Mouse (Mus musculus): ENCODE measurements around the gene Ttyh1.

Ttyh1 gene

DNA sequence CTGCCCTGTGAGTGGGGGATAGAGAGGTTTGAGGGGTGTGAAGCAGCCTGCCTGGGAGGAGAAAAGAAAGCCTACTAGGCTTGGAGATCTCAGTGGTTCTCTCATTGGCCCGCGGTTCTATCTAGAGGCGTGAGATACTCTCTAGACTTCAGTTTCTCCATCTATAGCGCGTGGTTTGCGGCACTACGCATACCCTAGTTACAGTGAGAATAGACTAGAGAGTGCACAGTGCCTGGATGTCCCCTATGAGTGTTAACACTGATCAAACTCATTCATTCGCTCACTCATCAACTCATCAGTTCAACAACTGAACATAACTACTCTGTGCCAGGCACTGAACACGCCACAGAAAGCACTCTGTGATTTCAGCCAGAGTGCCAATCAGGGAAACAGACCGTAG lies 3.6 kb downstream of the Ttyh1 start:
- DNase-seq (ENCODE audit: low read depth, low spot score), result peak; percentile 39

DNA sequence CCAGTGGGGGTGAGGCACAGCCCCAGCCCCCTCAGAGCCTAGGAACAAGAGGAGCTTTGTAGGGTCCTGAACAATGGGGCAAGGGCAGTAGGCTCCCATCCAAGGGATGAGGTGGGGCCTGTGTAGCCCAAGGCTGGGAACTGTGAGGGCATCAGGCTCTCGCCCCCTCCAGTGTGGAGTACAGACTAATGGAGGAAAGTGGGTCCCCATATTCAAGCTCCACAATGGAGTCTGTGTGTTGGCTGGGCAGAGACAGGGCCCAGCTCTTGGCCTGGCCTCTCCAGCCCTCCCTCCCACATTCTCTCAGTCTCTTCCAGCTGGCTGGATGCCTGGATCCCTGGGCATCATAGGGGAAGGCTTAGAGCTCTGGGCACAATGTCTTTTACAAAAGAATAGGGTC lies 4.5 kb downstream of the Ttyh1 start:
- DNase-seq (ENCODE audit: low read depth, low spot score), result peak; percentile 95

DNA sequence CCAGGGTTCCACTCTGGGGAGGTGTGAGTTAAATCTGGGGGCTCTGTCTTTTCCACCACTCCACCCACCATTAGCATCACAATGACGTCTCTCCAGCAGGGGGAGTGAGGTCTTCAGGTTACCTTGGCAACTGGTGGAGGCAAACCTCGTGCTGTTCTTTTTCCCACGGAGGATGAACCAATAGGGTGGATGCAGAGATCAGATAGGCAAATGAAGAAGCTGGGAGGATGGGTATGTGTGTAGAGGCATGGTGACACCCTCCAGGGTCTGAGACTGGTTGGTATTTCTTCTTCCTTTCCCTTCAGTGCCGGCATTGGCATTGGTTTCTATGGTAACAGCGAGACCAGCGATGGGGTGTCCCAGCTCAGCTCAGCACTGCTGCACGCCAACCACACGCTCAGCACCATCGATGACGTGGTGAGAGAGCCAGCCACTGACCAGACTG lies 5.1 kb downstream of the Ttyh1 start:
- peak; percentile 97 for DNase-seq (ENCODE audit: low read depth, low spot score)

DNA sequence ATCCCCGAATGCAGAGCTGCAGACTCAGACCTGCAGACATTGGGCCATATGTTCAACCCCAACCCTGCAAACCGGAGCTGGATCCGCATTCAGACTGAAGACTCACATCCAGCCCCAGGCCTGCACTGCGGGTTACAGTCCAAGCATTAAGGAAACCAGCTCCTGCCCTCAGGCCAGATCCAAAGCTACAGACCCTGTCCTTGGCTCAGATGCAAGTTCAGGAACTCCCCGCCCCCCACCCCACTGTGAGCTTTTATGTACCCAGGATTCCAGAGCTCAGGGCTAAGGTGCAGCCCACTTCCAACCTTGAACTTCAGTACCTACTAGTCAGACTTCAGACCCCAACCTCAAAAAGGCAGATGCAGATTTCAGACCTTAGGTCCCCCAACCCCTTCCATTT lies 5.6 kb downstream of the Ttyh1 start:
- DNase-seq (ENCODE audit: low read depth, low spot score), result no peak

DNA sequence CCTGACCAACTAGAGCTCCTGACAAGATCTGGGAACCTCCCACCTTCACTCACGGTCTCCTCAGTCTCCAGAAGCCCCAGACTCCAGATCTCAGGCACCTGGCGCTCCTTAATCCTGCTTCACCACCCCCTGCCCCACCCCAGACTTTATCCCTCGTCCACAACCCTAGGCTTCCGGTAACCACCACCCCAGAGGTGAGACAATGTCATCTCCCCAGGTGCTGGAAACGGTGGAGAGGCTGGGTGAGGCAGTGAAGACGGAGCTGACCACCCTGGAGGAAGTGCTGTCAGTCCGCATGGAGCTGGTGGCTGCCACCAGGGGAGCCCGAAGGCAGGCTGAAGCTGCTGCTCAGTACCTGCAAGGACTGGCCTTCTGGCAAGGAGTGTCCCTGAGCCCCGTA lies 6.1 kb downstream of the Ttyh1 start:
- no peak for DNase-seq (ENCODE audit: low read depth, low spot score)

DNA sequence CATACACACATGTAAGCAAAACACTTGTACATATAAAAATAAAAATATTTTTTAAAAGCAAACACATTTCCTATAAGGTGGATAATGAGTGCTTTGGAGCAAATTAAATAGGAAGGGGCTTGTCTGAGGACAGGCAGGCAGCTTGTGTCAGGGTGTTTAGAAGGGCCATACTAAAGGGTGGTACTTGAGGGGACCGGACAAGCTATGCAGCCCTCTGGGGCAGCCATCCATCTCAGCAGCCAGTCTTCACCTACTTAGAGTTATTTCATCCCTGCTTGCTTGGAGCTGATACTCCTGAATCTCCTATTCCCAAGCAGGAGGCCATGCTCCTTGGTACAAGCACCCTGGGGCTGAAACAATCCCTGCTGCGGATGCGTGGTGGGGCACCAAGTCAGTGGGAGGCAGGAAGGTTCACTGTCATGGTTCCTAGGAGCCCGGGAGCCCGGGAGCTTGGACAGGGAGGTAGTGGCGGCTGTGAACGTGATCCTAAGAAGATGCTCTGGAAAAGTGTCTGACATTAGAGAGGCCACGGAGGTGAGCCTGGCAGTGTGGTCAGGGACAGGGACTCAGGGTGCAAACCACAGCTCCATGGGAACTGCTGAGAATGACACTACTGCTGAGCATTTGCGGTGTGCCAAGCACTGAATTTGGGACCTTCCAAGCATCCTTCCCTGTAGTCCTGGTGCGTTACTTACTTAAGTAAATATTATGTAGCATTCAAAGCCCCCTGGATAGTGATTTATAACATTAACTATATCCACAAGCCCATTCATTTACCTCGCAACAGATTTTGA lies 8.0 kb downstream of the Ttyh1 start:
- DNase-seq (ENCODE audit: low read depth, low spot score), result no peak

DNA sequence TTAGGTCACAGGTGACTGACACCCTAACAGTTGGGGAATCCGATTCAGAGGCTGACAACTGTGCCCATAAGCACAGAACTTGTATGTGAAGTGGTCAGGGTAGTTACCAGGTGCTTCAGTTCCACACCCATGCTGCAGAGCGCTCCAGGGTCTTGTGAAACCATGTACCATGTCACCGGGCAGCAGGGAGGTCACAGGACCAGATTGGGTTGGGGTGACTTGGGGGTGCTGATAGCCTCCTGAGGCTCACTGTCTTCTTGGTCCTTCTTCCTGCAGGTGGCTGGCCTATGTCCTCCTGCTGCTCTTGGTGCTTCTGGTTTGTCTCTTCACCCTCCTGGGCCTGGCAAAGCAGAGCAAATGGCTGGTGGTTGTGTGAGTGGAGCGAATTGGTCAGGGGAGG lies 8.7 kb downstream of the Ttyh1 start:
- no peak for DNase-seq (ENCODE audit: low read depth, low spot score)

DNA sequence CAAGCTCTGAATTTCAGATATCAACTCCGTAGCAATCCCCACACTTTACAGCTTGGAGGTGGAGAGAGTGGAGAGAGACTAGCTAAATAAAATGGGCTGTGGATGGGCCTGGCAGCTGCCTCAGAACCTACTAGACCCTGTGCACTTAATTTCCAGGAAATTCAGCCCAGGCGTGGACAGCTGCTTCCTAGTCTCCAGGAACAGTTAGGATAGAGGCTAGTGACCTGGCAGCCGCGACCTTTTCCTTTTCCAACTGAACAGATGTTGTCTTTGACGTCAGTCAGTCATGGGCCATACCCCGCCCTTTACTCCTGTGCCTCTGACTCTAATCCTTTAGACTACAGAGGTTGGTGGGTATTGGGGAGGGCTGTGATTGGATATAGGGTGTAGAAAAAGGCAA lies 9.7 kb downstream of the Ttyh1 start:
- DNase-seq (ENCODE audit: low read depth, low spot score), result no peak

DNA sequence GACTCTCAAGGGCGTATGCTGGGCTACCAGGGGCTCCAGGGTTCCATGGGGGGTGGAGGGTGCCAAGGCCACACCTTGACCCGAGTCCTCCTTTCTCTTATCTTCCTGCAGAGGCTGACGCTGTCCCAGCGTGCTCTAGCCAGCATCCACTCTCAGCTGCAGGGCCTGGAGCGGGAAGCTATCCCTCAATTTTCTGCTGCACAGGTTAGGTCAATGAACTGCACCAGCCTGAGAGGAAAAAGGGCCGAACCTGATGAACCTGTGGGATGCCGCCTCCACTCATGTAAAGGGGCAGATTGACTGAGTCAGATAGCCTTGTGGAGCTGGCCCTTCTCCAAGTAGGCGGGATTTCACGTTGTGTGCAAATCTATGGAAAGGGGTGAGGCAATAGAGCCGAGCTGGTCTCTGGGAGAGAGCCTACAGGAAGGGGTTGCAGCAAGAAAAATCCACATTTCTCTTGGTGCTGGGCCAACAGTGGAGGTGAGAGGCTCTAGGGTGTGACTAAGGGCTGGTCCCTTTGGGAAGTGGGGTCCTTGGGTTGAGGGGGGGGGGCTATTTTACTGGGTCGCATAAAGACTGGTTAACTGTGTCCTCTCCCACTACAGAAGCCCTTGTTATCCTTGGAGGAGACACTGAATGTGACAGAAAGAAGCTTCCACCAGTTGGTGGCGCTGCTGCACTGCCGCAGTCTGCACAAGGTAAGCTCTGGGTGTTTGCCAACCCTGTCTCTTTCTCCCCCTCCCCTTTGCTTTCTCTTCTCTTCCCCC lies 11.7 kb downstream of the Ttyh1 start:
- peak; percentile 95 for DNase-seq (ENCODE audit: low read depth, low spot score)

DNA sequence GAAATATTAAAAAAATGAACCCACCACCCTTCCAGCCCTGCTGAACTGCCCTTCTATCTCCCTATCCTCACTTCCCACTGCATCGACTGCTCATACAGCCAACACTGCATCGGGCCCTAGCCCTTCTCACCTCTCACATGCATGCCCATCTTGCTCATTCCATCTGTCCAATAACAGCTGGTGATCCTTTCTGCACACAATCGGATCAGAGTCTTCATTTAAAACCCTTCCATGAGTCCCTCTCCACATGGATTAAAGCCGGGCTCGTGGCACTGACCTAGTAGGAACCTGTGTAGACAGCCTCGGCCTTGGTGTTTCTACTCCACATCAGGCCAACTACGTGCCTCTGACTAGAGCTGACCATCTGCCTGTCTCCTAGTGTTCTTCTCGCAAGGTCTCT lies 12.8 kb downstream of the Ttyh1 start:
- DNase-seq (ENCODE audit: low read depth, low spot score), result no peak

DNA sequence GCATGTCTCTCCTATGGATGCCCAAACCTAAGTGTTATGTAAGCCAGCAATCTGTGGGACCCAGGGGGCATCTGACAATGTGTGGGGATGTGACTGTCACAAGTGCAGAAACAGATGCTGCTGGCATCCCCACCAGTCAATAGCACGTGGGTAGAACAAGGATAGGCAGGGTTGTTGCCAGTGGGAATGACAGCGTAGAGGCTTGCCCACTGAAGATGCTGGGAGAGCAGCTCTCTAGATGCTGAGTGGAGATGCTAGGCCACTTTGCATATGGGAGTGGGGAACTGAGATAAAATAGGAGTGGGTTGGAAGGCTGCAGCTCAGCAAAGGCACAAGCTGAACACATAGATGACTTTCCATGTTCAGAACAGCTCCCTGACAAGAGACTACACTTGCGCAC lies 13.4 kb downstream of the Ttyh1 start:
- peak; percentile 86 for DNase-seq (ENCODE audit: low read depth, low spot score)

DNA sequence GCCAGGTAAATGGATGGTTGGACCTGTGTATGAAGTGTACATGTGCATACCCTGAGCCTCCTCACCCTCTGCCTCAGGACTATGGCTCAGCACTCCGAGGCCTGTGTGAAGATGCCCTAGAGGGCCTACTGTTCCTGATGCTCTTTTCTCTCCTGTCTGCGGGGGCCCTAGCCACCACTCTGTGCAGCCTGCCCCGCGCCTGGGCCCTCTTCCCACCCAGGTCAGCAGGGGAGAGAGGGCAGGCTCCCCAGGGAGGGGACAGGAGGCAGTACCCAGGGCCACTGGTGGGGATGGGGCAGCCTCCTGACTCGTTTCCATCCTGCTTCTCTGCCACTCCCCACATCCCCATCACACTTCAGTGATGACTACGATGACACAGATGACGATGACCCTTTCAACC lies 13.8 kb downstream of the Ttyh1 start:
- no peak for DNase-seq (ENCODE audit: low read depth, low spot score)

DNA sequence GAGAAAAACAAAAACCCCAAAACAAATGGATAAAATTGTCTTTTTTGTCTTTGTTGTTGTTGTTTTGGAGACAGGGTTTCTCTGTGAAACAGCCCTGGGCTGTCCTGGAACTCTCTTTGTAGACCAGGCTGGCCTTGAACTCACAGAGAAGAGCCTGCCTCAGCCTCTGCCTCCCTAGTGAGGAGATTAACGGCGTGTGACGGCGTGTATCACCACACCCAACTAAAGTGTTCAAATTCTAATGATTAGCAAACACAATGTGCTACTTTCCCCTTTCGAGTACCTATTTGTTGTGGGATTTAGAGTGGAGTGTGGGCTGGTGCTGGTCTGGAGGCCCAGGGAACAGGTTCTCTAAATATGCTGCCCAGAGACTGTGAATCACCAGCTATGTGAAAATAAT lies 15.7 kb downstream of the Ttyh1 start:
- no peak for DNase-seq (ENCODE audit: low read depth, low spot score)

DNA sequence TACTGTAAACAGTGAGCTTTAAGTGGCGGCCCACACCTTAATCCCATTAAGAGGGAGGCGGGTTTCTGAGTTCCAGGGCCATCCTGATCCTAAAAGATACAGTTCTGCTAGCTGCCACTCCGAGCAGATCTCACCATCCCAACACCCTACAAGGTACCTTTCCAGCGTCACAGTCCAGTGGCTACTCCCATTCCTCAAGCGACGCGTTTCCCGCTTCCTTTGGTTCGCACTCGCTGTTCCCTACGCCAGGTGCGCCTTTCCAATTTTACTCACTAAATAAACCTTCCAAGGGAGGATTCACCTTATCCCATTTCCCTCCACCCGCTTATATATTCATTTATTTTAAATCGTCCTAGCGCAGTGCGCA lies 17.2 kb downstream of the Ttyh1 start:
- no peak for DNase-seq (ENCODE audit: low read depth, low spot score)

DNA sequence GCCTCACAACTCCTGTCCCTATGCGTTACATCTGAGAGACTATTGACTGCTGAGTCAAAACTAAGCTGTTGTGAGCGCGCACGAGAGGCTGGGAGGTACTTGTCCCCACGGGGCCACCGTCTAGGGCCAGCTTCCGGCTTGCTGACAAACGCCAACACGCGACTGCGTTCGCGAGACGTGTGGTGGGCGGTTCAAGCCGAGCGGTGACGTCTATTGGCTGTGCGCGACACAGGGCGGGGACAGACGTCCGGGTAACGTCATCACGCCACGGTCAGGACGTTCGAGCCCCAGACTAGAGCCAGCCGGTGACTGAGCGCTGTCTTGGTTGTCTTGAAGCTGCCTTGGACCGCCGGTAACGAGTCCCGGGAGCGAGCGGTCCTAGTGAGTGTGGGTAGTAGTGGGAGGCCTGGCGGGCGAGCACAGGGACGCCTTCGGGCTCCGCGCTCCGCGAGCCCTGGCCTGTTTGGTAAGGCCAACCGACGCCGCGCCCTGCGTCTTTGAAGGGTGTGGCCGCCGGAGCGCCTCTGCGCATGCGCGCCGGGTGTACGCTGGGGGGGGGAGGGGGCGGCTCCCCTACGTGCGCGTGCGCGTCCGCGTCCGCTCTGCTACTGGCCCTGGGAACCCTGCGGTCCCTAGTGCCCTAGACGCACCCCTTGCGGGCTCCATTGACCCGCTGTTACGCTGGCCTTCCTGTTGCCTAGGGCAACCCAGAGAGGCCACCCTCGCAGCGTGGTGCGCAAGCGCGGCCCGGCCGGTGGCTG lies 17.7 kb downstream of the Ttyh1 start, which contains the start of gene Leng8:
Gene Leng8 (plus strand): TSS at position 269 of the 761 bp plus-strand sequence.
- peak; percentile 100 for DNase-seq (ENCODE audit: low read depth, low spot score)

DNA sequence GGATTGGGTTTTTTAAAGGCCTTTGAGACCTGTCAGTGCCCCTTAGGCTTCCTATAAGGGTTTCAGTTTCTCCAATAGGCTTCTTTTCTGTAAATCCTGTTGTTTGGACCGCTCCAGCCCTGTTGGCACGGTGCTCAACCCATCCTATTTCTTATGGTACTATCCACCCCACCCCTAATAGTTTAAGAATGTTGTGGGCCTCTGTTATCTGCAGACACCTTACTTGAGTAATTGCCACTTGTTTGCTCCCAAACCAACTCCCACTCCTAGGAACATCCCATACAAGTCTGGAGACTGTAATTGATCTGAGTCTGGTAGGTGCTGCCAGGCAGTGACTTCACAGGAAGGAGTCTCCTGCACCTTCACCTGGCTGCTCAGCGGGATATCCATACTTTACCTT lies 18.5 kb downstream of the Ttyh1 start:
- no peak for DNase-seq (ENCODE audit: low read depth, low spot score)

DNA sequence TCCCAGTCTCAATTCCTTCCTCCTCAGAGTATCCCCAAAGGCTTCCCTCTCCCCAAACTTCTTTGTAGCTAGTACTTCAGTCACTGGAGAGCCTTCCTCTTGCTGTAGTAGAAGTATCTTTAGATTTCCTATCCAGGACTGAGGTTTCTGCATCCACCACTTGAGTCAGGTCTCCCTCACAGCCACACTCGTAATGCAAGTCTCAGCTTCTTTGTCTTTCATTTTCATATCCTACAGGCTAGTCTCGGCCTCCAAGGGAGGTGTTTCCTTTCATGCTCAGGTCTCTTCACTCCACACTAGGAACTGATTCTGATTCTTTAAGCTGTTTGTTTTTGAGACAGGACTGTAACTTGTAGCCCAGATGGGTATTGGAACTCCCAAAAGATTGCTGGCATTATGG lies 19.0 kb downstream of the Ttyh1 start:
- no peak for DNase-seq (ENCODE audit: low read depth, low spot score)

DNA sequence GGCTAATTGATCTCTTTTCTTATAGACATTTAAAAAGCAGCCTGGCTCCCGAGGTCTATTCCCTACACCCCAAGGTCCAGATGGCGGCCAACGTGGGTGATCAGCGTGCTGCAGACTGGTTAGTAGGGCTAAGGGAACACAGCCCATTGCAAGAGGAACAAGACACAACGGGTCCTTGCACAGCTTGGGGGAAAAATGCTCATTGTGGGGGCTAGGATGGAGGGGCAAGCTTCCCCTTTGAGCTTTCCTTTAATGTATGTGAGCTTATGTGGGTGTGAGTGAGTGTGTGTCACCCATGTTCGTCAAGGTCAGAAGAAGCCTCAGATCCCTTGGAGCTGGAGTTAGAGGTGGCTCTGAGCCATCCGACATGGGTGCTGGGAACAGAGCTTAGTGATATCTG lies 19.5 kb downstream of the Ttyh1 start:
- no peak for DNase-seq (ENCODE audit: low read depth, low spot score)

DNA sequence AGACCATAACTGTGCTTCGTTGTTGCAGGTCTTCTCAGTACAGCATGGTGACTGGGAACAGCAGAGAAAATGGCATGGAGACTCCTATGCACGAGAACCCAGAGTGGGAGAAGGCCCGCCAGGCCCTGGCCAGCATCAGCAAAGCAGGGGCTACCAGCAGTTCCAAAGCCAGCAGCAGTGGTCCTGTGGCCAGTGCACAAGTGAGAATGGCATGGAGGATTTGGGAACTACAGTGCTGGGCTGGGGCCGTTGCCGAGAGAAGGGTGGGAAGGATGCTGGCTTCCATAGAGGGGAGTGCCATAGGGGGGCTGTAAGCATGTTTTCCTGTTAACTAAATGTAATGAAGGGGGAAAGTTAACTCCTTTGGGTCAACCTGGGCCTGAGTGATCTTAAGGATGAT lies 20.2 kb downstream of the Ttyh1 start:
- DNase-seq (ENCODE audit: low read depth, low spot score), result no peak

DNA sequence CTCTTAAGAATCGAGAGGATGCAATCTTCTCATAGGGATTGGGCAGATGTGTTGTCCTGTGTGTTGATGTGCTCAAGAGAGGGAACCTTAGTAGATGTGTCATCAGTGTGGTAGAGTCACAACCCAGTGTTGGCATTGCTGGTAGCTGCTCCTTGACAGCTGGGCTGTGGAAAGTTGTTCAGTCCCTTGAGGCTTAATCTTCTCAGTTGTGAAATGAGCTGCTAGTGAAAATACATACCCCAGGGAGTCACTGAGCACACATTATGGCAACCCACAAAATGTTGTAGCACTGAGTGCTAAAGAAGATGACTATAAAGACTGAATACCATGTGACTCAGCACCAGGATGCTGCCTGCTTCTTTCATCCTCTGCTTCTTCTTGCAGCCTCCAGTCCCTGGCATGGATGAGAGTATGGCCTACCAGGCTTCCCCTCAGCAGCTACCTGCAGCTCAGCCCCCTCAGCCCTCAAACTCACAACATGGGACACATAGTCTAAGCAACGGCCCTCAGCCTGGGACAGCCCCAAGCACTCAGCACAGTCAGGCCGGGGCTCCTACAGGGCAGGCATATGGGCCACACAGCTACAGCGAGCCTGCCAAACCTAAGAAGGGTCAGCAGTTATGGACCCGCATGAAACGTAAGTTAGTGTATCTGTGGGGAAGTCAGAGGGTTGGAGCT lies 22.6 kb downstream of the Ttyh1 start:
- DNase-seq (ENCODE audit: low read depth, low spot score), result no peak

DNA sequence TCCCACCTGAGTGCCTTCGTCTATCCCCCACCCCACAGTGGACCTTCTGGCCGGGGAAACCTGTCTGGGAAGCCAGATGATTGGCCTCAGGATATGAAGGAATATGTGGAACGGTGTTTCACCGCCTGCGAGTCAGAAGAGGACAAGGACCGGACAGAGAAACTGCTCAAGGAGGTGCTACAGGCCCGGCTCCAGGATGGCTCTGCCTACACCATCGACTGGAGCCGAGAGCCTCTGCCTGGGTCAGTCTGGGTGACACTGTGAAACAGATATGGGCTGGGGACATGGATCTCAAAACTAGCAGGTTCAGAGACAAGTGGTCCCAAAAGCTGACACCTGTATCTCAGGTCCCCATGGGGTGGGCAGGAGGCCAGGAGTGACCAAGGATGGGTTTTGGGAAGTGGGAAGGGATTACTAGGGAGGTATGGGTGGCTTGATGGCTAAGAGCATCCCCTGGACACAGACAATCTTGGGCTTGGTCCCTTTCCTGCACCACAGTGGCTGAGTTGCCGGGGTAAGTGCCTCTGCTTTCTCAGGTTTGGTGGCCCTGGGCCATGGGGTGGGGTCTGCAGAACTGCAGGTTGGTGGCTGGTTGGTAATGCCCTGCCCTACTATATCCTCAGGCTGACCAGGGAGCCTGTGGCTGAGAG lies 23.7 kb downstream of the Ttyh1 start:
- no peak for DNase-seq (ENCODE audit: low read depth, low spot score)
